Mouse (Mus musculus) spleen, postnatal 10 days (tissue): ENCODE results near the gene Pafah1b1.
A peak's percentile ranks its signal among the peaks of the same experiment; 100 is the strongest.

Experiments
- DNase-seq, 2 experiments: peaks; one replicate each; pipeline ENCODE4 v3.0.0; 2021 to 2022; ENCODE audit warnings: low spot score in 2 of 2

Gene Pafah1b1

GRCm38 (mm10) chr11:74724235-74724791 is at the start of gene Pafah1b1:
Gene Pafah1b1 (minus strand): TSS chr11:74724670.
- peak; percentile 95 to 98 for DNase-seq

- no peak for DNase-seq
These were observed 47.9 kb upstream of the Pafah1b1 start for GRCm38 (mm10) chr11:74772386-74772785.

GRCm38 (mm10) chr11:74771650-74772049 is 47.2 kb upstream of the Pafah1b1 start:
- no peak for DNase-seq

- DNase-seq, result peak in 1 of 2 experiments; percentile 35
These were observed 46.8 kb upstream of the Pafah1b1 start for GRCm38 (mm10) chr11:74771234-74771633.

- peak; percentile 85 to 94 for DNase-seq
These were observed 46.2 kb upstream of the Pafah1b1 start, which contains the start of gene Mettl16 for GRCm38 (mm10) chr11:74770595-74771207. Gene Mettl16 (plus strand): TSS chr11:74770830.

GRCm38 (mm10) chr11:74770037-74770436 is 45.6 kb upstream of the Pafah1b1 start:
- DNase-seq, result no peak

GRCm38 (mm10) chr11:74768045-74768444 is 43.6 kb upstream of the Pafah1b1 start:
- peak; percentile 40 to 73 for DNase-seq

GRCm38 (mm10) chr11:74767469-74767868 is 43.0 kb upstream of the Pafah1b1 start:
- DNase-seq, result no peak

GRCm38 (mm10) chr11:74763960-74764625 is 39.6 kb upstream of the Pafah1b1 start:
- DNase-seq, result no peak

- DNase-seq, result no peak
These were observed 36.7 kb upstream of the Pafah1b1 start for GRCm38 (mm10) chr11:74761011-74761705.

- DNase-seq, result no peak
These were observed 32.2 kb upstream of the Pafah1b1 start for GRCm38 (mm10) chr11:74756631-74757030.

GRCm38 (mm10) chr11:74751352-74752066 is 27.0 kb upstream of the Pafah1b1 start:
- DNase-seq, result no peak

GRCm38 (mm10) chr11:74750662-74751351 is 26.3 kb upstream of the Pafah1b1 start:
- DNase-seq, result no peak

GRCm38 (mm10) chr11:74749241-74749640 is 24.8 kb upstream of the Pafah1b1 start:
- DNase-seq, result no peak

GRCm38 (mm10) chr11:74748022-74748421 is 23.6 kb upstream of the Pafah1b1 start:
- DNase-seq, result no peak

- DNase-seq, result no peak
These were observed 13.4 kb upstream of the Pafah1b1 start for GRCm38 (mm10) chr11:74737861-74738260.

GRCm38 (mm10) chr11:74734917-74735316 is 10.4 kb upstream of the Pafah1b1 start:
- no peak for DNase-seq

- DNase-seq, result no peak
These were observed 711 bp upstream of the Pafah1b1 start for GRCm38 (mm10) chr11:74725181-74725580.

- peak; percentile 88 to 92 for DNase-seq
These were observed 874 bp downstream of the Pafah1b1 start for GRCm38 (mm10) chr11:74723357-74724234.

- DNase-seq, result peak in 1 of 2 experiments; percentile 19
These were observed 2.5 kb downstream of the Pafah1b1 start for GRCm38 (mm10) chr11:74721971-74722370.
